Mouse (Mus musculus) inflammation-experienced regulatory T-cells (primary cell): Measurements from ENCODE around the gene Cdr2l. TPM values are rescaled to one million over a fixed set of nuclear protein-coding genes. Genes with fewer than 3 reads are reported as not detected.

Source experiments
- polyA plus RNA-seq, 2 experiments: library from polyadenylated mRNA; unstranded; fragments of 100-300 nt; shearing (Covaris generic); gene quantifications; one replicate each; pipeline ENCODE4 v1.2.1; 2017

Cdr2l gene
- under 1 TPM in 1 of 2 experiments, not detected in 1; 0.24 TPM for polyA plus RNA-seq

GRCm38 (mm10) chr11:115381743-115382539 is at the start of gene Cdr2l:
Gene Cdr2l (plus strand): TSS chr11:115381916.

GRCm38 (mm10) chr11:115334531-115334930 is 47.2 kb upstream of the Cdr2l start, which contains the start of gene Otop3:
Gene Otop3 (plus strand): TSS chr11:115334731.

GRCm38 (mm10) chr11:115367395-115367944 is 14.2 kb upstream of the Cdr2l start, which contains the start of gene Hid1:
Gene Hid1 (minus strand): TSS chr11:115367756.

GRCm38 (mm10) chr11:115403338-115404124 is 21.8 kb downstream of the Cdr2l start, which contains the start of gene Mrpl58:
Gene Mrpl58 (plus strand): TSS chr11:115403752.

GRCm38 (mm10) chr11:115419531-115420237 is 38.0 kb downstream of the Cdr2l start, which contains the start of the genes Atp5h and Kctd2:
Gene Atp5h (minus strand): TSS chr11:115419962.
Gene Kctd2 (plus strand): TSS chr11:115420128.

GRCm38 (mm10) chr11:115439906-115440595 is 58.3 kb downstream of the Cdr2l start, which contains the start of gene Trim80:
Gene Trim80 (plus strand): TSS chr11:115440545.

Other genes starting within 250 kb of the Cdr2l start
- gene Cd300lf, start 247.9 kb upstream of the Cdr2l start, polyA plus RNA-seq: under 1 TPM; 0.39 to 0.98 TPM
- gene Slc9a3r1, start 218.6 kb upstream of the Cdr2l start, polyA plus RNA-seq: 100 to 1,000 TPM; 433 to 435 TPM
- gene Tmem104, start 194.4 kb upstream of the Cdr2l start, polyA plus RNA-seq: 10 to 100 TPM; 15.3 to 15.4 TPM
- 10 to 100 TPM; 14.0 to 15.7 TPM for gene Nat9, start 194.1 kb upstream of the Cdr2l start, polyA plus RNA-seq
- gene Grin2c, start 114.7 kb upstream of the Cdr2l start, polyA plus RNA-seq: under 1 TPM in 1 of 2 experiments, not detected in 1; 0.04 TPM
- 10 to 100 TPM; 25.0 to 35.0 TPM for gene Fdxr, start 104.9 kb upstream of the Cdr2l start, polyA plus RNA-seq
- 1 to 10 TPM in 1 of 2 experiments, under 1 TPM in 1; 0.87 to 1.1 TPM for gene Fads6, start 84.3 kb upstream of the Cdr2l start, polyA plus RNA-seq
- not detected for gene Otop2, start 74.8 kb upstream of the Cdr2l start, polyA plus RNA-seq
- gene Ush1g, start 59.9 kb upstream of the Cdr2l start, polyA plus RNA-seq: not detected
- under 1 TPM in 1 of 2 experiments, not detected in 1; 0.89 TPM for gene Otop3, start 47.2 kb upstream of the Cdr2l start, polyA plus RNA-seq
- 1 to 10 TPM; 6.2 to 9.8 TPM for gene Hid1, start 14.2 kb upstream of the Cdr2l start, polyA plus RNA-seq
- gene Mrpl58, start 21.8 kb downstream of the Cdr2l start, polyA plus RNA-seq: 100 to 1,000 TPM; 140 TPM
- gene Atp5h, start 38.0 kb downstream of the Cdr2l start, polyA plus RNA-seq: 100 to 1,000 TPM; 599 to 724 TPM
- gene Kctd2, start 38.2 kb downstream of the Cdr2l start, polyA plus RNA-seq: 10 to 100 TPM; 53.6 to 95.0 TPM
- under 1 TPM in 1 of 2 experiments, not detected in 1; 0.15 TPM for gene Trim80, start 58.6 kb downstream of the Cdr2l start, polyA plus RNA-seq
- gene Slc16a5, start 80.6 kb downstream of the Cdr2l start, polyA plus RNA-seq: 10 to 100 TPM in 1 of 2 experiments, 1 to 10 TPM in 1; 5.5 to 33.6 TPM
- 100 to 1,000 TPM in 1 of 2 experiments, 10 to 100 TPM in 1; 98.8 to 112 TPM for gene Armc7, start 93.8 kb downstream of the Cdr2l start, polyA plus RNA-seq
- gene Nt5c, start 109.9 kb downstream of the Cdr2l start, polyA plus RNA-seq: 100 to 1,000 TPM; 323 to 410 TPM
- gene Jpt1, start 132.5 kb downstream of the Cdr2l start, polyA plus RNA-seq: 100 to 1,000 TPM; 464 to 578 TPM
- 100 to 1,000 TPM; 672 to 692 TPM for gene Sumo2, start 154.4 kb downstream of the Cdr2l start, polyA plus RNA-seq
- gene Nup85, start 182.5 kb downstream of the Cdr2l start, polyA plus RNA-seq: 100 to 1,000 TPM in 1 of 2 experiments, 10 to 100 TPM in 1; 76.0 to 110 TPM
- 10 to 100 TPM; 59.7 to 74.7 TPM for gene Mrps7, start 222.0 kb downstream of the Cdr2l start, polyA plus RNA-seq
- 10 to 100 TPM; 52.9 to 57.6 TPM for gene Gga3, start 222.1 kb downstream of the Cdr2l start, polyA plus RNA-seq
- 100 to 1,000 TPM; 163 to 252 TPM for gene Mif4gd, start 231.1 kb downstream of the Cdr2l start, polyA plus RNA-seq
- gene Slc25a19, start 246.4 kb downstream of the Cdr2l start, polyA plus RNA-seq: 10 to 100 TPM; 54.4 to 75.9 TPM